Mouse (Mus musculus) frontal cortex, adult 2 months (tissue): ENCODE results near the gene Acat2. TPM values are rescaled to one million over a fixed set of nuclear protein-coding genes. Genes with fewer than 3 reads are reported as not detected.
A peak's percentile ranks its signal among the peaks of the same experiment; 100 is the strongest.
"Not testable (repeated sequence)": the region's sequence is repeated elsewhere in the genome, so short reads cannot be mapped to it uniquely, and the experiment has no call there.

ENCODE experiments used
- DNase-seq, 2 experiments: peaks; one replicate each; pipeline ENCODE4 v3.0.0; 2022; ENCODE audit warnings: low spot score in 1 of 2; ENCODE audit errors: extremely low spot score in 1 of 2
- polyA plus RNA-seq: library from polyadenylated mRNA; depleted of rRNA; stranded (reverse); fragments of >200 nt; gene quantifications from 2 replicates; pipeline ENCODE4 v1.2.3, GENCODE M21; 2012; rRNA removed

Acat2 gene
- polyA plus RNA-seq = 40.0 and 45.0 TPM in 2 replicates

DNA sequence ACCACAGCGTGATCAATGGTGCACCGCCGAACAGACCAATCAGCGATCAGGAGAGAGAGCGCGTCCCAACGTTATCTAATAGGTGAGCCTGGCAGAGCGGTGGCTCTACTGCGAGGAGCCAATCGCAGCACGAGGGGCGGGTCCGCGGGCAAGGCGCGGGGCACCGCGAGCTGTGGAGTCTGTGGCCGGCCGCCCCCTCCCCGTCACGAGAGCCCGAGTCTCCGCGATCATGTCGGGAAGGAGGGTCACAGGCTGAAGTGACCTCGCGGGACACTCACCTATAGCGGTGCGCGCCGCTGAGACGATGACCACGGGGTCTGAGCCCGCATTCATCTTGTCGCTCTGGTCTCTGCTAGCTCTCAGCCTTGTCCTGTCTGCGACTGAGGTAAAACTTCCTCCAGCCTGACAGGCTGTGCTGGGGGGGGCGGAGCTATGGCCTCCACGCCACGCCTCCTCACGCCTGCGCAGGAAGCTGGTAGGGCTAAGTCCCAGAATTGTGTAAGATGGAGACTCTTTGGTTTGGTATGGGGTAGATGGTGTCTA, at the start of gene Acat2:
Acat2 (minus strand) TSS at position 417 of the 543 bp plus-strand sequence.
- peak; percentile 90 to 95 for DNase-seq

DNA sequence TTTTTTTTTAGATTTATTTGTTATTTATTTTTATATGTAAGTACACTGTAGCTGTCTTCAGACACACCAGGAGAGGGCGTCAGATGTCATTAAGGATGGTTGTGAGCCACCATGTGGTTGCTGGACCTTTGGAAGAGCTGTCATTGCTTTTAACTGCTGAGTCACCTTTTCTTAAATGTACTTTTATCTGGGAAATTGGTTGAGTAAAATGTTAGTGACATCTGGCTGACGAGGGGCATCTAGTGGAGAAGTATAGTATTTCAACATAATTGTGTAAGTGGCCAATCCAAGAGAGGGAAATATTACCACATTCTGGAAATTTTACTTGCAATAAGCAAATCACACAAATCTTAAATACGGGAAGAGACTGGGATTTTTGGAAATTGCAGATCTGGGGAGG, 49.3 kb upstream of the Acat2 start:
- peak in 1 of 2 experiments; percentile 73 for DNase-seq

DNA sequence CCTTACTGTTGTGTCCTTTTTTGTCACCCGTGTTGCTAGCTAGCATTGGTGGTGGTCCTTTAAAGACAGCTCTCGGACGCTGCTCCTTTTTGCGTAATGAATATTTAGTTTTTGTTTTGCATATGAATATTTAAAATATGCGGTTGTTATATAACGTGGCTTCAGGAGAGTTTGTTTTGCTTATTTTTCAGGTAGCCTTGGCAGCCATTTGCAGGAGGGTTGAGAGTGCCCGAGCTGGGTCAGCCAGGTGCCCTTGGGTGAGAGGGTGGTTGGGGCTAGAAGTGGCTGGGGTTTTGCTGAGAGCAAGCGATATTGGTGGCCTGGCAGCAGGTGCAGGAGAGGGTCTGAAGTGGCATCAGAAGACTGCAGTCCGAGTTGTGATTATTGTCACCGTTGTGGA, 48.0 kb upstream of the Acat2 start:
- DNase-seq = no peak

DNA sequence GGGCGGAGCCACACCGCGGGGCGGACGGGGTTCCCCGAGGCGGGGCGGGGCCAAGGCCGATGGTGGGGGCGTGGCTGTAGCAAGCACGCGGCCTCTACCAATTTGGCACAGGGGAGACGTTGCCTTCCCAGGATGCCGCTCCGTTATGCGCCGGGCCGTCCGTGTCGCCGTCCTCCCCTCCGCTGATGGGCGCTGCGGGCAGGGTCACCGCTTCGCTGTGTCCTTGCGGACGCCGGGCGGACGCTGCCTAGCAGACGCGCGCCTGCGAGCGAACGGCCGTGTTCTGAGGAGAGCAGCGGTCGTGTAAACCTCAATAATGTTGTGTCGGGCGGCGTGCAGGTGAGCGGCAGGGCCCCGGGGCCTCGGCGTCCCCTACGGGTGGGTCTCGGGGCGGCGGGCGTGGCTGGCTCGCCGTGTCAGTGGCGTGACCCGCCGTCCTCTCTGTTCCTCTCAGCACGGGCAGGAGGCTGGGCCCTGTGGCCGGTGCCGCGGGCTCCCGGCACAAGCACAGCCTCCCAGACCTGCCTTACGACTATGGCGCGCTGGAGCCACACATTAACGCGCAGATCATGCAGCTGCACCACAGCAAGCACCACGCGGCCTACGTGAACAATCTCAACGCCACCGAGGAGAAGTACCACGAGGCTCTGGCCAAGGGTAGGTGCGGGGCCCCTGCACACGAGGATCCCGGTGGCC, 47.3 kb upstream of the Acat2 start:
- DNase-seq = peak; percentile 94 to 98

DNA sequence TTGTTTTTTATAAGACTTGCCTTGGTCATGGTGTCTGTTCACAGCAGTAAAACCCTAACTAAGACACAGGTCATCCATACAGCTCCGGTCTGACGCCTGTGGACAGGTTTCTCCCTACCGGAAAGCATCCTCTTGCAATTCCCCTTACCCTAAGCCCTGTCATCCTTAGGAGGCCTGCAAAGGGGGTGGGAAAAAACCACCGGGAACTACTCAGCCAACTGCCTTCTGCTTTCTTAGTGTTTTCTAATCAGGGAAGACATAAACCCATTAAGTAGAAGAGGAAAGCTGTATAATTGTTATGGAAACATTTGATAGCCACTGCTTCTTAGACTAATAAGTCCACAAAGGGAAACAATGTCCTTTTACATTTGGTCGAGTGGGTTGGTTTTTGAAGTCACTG, 46.4 kb upstream of the Acat2 start:
- DNase-seq = no peak

DNA sequence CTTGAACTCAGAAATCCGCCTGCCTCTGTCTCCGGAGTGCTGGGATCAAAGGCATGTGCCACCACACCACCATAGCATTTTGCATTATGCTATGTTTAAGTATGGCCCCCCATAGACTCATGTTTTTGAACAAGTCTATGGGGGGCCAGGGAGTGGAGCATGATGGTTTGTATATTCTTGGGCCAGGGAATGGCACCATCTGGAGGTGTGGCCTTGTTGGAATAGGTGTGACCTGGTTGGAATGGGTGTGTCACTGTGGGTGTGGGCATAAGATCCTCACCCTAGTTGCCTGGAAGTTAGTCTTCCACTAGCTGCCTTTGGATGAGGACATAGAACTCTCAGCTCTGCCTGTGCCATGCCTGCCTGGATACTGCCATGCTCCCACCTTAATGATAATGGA, 46.0 kb upstream of the Acat2 start, which contains the start of gene Sod2:
Sod2 (plus strand) TSS at position 301 of the 400 bp plus-strand sequence.
- not testable (repeated sequence) for DNase-seq

DNA sequence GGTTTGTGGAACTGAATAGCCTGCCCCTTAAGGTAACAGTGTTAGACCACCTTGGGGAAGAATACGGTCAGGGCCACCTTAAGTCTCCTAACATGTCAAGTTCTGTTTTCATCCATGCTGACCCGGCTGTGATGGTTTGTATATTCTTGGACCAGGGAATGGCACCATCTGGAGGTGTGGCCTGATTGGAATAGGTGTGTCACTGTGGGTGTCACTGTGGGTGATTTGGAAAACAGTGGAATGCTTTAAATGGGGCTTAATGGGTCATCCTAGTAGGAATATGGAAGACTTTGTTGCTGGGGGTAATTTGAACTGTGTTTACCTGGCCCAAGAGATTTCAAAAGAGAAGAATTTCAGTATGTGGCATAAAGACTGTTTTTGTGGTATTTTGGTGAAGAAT, 43.9 kb upstream of the Acat2 start:
- not testable (repeated sequence) for DNase-seq

DNA sequence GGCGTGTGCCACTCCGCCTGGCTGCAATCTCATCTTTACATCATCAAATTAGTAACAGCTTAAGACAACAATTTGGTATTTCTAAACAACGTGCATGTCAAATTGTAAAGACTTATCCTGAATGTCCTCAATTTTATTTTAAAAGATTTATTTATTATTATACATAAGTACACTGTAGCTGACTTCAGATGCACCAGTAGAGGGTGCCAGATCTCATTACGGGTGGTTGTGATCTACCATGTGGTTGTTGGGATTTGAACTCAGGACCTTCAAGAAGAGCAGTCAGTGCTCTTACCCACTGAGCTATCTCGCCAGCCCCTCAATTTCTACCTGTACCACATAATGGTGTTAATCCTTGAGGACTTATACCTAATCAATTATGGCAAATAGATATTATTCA, 41.7 kb upstream of the Acat2 start:
- not testable (repeated sequence) for DNase-seq

DNA sequence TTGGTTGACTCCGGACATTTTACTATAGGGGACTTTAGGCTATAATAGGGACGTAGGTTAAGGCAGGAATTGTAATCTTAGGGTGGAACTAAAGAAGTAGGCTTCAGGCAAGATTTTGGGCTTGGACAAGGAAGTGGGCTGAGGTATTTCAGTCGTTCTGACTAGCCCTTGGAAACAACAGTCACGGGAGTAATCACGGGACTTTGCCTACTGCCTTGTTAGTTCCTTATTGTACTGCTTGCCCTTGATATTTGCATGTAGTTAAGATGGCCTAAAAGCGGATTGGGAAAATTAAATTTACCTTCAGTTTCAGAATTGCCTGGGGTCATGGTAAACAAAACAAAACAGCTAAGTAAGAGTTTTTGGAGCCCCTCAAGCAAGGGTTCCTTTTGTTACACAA, 38.5 kb upstream of the Acat2 start:
- DNase-seq = no peak

DNA sequence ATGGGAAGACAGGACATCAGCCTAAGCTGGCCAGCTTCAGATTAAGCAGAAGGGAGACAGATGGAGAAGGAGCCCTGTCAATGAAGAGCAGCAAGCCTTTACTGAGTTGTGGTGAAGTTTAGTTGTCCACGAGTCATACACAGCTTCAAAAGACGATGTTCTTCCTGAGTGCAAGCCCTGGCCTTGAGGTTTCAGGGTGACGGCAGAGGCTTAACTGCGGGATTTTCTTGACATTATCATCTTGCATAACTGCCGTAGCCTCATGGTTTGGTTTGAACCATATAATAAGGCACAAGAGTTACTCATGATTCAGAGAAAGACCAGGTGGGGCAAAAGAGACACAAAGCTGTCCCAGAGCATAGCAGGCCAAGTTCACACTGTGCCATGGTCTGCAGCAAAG, 37.3 kb upstream of the Acat2 start:
- DNase-seq = no peak

DNA sequence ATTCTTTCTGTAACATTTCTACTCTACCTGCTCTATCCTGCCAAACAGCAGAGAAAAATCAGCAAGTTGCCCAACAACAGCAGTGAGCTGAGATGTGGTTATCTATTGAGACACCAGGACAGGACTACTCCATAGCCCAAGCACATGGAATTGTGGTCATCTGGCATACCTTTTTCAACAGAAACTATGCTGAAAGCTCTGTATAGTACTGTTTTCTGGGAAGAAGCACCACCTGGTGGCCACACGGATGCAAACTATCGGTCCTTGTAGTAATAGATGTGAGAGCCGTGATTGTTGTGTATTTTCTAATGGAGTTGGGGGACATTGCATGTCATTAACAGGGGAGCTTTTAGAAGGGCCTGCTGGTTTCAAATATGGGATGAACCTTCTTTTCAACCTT, 35.8 kb upstream of the Acat2 start:
- peak in 1 of 2 experiments; percentile 77 for DNase-seq

DNA sequence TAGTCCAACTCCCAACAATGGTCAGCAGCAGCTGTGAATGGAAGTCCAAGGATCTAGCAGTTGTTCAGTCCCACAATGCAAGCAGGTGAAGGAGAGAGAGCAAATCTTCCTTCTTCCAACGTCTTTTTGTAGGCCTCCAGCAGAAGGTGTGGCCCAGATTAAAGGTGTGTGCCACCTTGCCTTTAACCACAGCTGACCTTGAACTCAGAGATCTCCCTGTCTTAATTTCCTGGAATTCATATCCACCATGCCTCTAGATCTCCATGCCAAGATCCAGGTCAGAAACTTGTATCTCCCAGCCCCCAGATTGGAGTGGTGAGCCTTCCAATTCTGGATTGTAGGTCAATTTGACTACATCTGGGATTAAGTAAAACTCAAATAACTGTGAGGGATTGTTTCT, 33.5 kb upstream of the Acat2 start, which contains the start of gene Wtap:
Wtap (minus strand) TSS at position 101 of the 400 bp plus-strand sequence.
- no peak for DNase-seq

DNA sequence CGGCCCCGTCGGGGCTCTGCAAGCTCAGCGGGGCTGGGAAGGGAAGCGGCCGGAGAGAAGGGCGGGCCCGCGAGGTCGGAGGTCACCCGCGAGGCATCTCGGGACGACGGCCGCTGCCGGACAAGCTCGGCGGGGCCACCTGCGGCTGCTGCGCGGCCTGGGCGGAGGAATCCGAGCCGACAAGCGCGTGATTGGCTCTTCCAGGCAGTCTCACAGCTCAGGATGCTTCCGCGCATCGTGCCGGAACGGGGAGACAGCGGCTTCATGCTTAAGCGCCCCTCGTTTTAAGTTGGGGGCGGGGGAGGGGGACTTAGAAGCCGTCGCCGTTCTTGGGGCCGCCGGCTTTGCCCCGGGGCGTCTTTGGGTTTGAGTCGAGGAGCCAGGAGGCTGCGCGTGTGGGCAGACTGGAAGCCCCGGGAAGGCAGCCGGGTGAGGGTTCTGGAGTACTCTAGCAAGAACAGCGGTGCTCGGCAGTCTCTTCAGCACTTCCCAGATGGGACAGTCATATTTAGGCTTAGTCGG, 32.0 kb upstream of the Acat2 start:
- peak; percentile 89 to 94 for DNase-seq

DNA sequence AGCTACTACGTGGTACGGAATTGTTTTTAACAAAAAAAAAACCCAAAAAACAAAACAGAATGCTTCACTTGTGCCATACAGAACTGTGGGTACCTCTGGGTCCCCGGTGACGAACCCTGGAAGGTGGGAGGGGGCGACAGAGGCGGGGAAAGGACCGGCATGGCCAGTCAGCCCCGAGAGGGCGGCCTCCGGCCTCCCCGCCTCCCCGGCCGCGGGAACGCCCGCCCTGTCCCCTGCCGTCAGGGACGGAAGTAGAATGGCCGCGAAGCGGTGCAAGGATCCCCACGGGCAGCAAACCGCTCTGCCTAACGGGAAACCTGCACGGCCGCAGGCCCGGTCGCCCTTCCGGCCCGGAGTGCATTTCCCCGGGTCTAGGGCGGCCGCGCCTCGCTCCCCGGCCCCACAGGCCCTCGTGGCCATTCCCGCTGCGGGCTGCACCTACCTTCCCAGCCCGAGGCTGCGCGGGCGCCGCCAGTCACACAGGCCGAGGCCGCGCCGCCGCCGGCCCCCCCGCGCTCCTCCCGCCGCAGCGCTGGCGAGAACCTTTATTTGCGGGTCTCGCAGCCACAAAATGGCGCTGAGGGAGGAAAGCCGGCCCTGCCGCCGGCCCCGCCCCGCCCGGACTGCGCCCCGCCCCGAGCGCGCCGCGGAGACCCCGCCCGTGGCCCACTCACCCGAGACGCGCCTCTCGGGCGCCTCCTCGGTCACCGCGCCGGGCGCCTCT, 31.2 kb upstream of the Acat2 start:
- peak; percentile 65 to 81 for DNase-seq

DNA sequence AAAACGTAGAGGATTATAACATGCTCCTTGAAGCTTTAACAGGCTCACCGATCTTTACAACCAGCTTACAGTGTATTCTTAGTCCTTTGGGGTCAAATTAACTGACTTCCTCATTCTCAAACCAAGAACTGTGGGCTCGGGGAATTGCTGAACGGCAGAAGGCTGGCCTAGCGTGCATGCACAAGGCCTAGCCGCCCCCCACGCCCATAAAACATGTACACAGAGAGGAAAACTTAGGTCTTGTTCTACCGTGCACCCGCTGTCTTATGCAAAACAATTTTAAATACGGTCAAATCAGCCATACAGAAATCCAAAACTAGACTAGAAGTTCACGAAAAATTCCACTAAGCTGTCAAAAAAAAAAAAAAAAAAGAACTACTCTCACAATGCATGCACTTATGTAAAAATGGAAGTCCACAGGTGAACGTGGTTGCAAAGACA, 30.7 kb upstream of the Acat2 start:
- DNase-seq = no peak

DNA sequence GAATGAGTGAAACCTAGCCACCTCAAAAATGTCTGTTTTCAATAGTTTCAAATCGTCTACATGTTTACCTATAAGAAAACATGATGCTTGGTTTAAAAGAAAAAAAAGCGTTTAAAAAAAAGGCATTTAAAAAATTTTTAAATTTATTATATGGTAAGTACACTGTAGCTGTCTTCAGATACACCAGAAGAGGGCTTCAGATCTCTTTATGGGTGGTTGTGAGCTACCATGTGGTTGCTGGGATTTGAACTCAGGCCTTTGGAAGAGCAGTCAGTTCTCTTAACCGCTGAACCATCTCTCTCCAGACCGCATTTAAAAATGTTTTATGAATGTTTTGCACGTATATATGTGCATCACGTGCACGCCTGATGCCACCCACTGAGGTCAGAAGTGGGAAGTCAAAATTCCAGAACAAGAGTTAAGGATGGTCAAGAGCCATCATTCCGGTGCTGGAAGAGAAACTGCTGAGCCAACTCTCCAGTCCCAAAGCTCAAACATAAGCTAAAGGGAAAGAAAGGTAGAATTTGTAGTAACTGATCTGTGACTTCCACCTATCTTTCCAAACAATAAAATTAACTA, 30.1 kb upstream of the Acat2 start:
- DNase-seq = no peak

DNA sequence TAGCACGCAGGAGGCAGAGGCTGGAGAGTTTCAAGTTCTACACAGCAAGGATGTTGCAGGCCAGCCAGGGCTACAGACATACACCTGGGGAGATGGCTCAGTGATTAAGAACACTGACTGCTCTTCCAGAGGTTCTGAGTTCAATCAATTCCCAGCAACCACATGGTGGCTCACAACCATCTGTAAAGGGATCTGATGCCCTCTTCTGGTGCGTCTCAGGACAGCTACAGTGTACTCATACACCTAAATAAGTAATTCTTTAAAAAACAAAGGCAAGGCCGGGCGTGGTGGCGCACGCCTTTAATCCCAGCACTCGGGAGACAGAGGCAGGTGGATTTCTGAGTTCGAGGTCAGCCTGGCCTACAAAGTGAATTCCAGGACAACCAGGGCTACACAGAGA, 27.5 kb upstream of the Acat2 start:
- DNase-seq = not testable (repeated sequence)

DNA sequence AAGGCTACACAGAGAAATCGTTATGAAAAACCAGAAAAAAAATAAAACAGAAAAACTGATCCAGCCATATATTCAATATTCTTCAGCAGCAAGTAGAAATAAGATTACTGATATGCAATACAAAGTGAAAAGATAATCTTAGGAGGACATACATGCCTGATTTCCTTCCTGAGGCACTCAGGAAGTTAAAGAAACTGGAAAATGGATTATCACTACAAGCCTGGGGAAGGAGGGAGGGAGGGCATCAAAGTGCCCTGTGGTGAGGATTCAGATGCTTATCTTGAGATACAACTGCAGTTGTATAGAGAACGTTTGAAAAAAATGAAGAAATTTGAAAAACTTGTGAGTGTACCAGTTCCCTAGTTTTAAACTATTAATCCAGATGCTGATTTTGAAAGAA, 23.4 kb upstream of the Acat2 start:
- DNase-seq = no peak

DNA sequence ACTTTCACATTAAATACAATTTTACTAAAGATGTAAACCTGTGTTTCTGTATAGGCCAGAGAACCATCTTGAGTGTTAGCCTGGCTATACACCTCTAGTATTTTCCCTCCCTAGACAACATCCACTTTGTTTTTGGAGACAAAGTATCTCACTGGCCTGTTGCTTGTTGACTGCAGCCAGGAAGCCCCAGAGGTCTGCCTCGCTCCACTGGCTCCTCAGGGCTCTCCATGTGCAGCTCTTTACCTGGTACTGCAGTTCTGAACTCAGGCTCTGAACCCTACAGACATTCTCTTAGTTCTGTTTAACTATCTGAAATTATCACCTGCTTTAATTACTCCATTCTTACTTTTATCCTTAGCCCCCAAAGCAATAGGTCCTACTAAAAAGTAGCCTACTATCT, 18.0 kb upstream of the Acat2 start:
- no peak for DNase-seq

DNA sequence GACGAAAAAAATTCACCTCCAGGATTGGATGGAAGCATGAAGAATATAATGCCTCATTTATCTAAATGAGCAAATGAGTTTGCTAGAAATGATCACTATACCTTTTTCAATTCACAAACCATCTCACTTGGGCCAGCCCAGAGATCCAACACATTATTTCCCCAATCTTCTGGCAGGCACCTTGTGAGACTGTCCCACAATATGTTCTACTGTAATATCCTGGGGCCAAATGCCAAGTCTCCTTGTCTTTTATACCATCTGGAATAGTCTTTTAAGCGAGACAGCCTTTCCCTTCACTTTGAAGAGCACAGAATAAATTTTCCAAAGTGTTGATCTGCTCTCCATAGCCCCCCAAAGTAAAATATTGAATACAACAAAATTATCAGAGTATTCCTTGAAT, 13.3 kb upstream of the Acat2 start:
- no peak for DNase-seq

DNA sequence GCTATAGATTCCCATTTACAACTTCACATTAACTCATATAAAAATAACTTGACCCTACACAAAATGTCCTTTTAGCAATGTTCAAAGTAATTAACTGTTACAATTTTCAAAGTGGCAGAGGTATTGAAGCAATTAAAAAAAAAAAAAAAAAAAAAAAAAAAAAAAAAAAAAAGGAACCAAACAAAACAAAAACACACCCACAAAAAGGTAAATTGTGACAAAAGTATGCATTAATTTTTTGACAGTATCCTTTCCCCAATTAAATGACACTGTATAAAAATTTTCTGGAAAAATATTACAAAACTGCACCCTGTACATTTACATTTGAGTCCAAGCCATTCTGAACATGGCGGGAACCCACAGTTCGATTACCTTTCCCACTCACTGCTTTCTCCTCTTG, 6.6 kb upstream of the Acat2 start:
- DNase-seq = no peak
